Mouse (Mus musculus) hindbrain, embryonic 14.5 days (tissue): Measurements from ENCODE around the gene Abcc4. TPM values are rescaled to one million over a fixed set of nuclear protein-coding genes. Genes with fewer than 3 reads are reported as not detected.

ENCODE experiments used
- ATAC-seq: fragments of 200-750 bp; cut with Nextera tagmentation; 2 replicates; pipeline ENCODE4 v1.8.0; 2017; ENCODE audit warnings: moderate number of reproducible peaks, mild to moderate bottlenecking, moderate TSS enrichment, moderate library complexity; ENCODE audit not compliant: low FRiP score
- DNase-seq: peaks from one replicate; pipeline ENCODE4 v3.0.0-alpha.2; 2015; ENCODE audit warnings: low spot score
- H3K27ac ChIP-seq: fragments of 300-500 bp; sonication (generic); 2 replicates; pipeline ENCODE4 v1.5.1; 2014; ENCODE audit warnings: mild to moderate bottlenecking, moderate library complexity
- H3K27me3 ChIP-seq: fragments of 300-500 bp; sonication (generic); 2 replicates; pipeline ENCODE4 v1.6.1; 2014; ENCODE audit warnings: mild to moderate bottlenecking, low read length, mixed read lengths; ENCODE audit not compliant: control insufficient read depth, insufficient read depth
- H3K36me3 ChIP-seq: fragments of 300-500 bp; sonication (generic); replicated peaks from 2 replicates; pipeline ENCODE4 v1.6.1; 2014; ENCODE audit not compliant: control insufficient read depth, insufficient read depth
- H3K4me1 ChIP-seq: fragments of 300-500 bp; sonication (generic); replicated peaks from 2 replicates; pipeline ENCODE4 v1.6.1; 2014; ENCODE audit warnings: antibody characterized with exemption, low read length, mixed read lengths; ENCODE audit not compliant: control insufficient read depth, insufficient read depth
- H3K4me2 ChIP-seq: fragments of 300-500 bp; sonication (generic); replicated peaks from 2 replicates; pipeline ENCODE4 v1.6.1; 2014; ENCODE audit warnings: mild to moderate bottlenecking, moderate library complexity
- H3K4me3 ChIP-seq: fragments of 300-500 bp; sonication (generic); replicated peaks from 2 replicates; pipeline ENCODE4 v1.5.1; 2014; ENCODE audit warnings: mild to moderate bottlenecking, low read length
- H3K9ac ChIP-seq: fragments of 300-500 bp; sonication (generic); 2 replicates; pipeline ENCODE4 v1.6.1; 2014
- H3K9me3 ChIP-seq: fragments of 300-500 bp; sonication (generic); 2 replicates; pipeline ENCODE4 v1.6.1; 2016; ENCODE audit warnings: low read length; ENCODE audit not compliant: control insufficient read depth
- WGBS: fragments of 180-500 bp; shearing (Covaris S2); extraction: QIAGEN DNeasy Blood & Tissue Kit; methylation state at CpG from one replicate; pipeline ENCODE4 v1.1.7; 2014; 5-methylcytosine and 5-hydroxymethylcytosine counted together
- polyA plus RNA-seq: library from polyadenylated mRNA; unstranded; fragments of >200 nt; fragmentation: Nextera tagmentation; extraction: Ambion mirVana; gene quantifications from 2 replicates; pipeline ENCODE4 v1.2.1, GENCODE M21; 2014

Abcc4 gene
- polyA plus RNA-seq, 1 experiment from 2014 or later = 2.6 TPM

- Histone ChIP-seq H3K27me3 (peaks cover 16% of the 10 kb centered on the region), H3K27ac (no peak overlapping the region), H3K36me3 (no peaks in the 10 kb centered on the region), H3K9me3 (no peaks in the 10 kb centered on the region), H3K4me2 (peak overlapping the region; percentile 89), H3K9ac (peak overlapping the region; percentile 54; the same call in 1 of the 2 replicates), H3K4me3 (peak overlapping the region; percentile 42), H3K4me1 (0 out of 2 replicates have a peak, but pooled peaks cover 7% of the 10 kb centered on the region)
- DNase-seq (peak; percentile 65), ATAC-seq (peak; percentile 80)
- WGBS = under 1% methylated on average over 37 of the region's 37 CpGs
Observed at GRCm38 (mm10) chr14:118473831-118474193, 232.2 kb downstream of the Abcc4 start.

- no peak overlapping the region for H3K27ac ChIP-seq
- peak; percentile 61 for ATAC-seq
- DNase-seq = peak; percentile 62
Observed at GRCm38 (mm10) chr14:118473188-118473830, 232.7 kb downstream of the Abcc4 start.

DNA sequence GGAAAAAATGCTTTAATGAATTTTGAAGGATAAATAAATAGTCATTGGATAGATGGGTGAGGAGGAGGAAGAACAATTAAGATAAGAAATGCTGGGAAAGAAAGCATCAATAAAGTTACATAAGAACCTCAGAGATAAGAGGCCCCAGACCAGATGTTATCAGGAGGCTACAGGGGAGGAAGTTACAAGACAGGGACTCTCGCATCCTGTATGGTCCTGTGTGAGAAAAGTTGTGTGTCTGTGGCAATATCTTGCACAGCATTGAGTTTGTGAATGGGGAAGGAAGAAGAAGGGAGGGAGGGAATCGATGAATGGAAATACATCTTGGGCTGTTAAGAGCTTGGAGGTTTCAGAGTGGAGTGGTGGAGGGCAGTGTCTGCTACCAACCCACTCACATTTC is 240.7 kb downstream of the Abcc4 start:
- no peak for ATAC-seq
- Histone ChIP-seq H3K9ac (no peak overlapping the region), H3K27ac (no peak overlapping the region), H3K4me3 (no peak overlapping the region), H3K27me3 (no peaks in the 10 kb centered on the region), H3K36me3 (no peaks in the 10 kb centered on the region), H3K9me3 (no peaks in the 10 kb centered on the region), H3K4me2 (no peak overlapping the region), H3K4me1 (no peaks in the 10 kb centered on the region)
- DNase-seq = no peak
- 90% methylated on average over 2 of the region's 2 CpGs for WGBS

More at GRCm38 (mm10) chr14:118473188-118473830, 232.7 kb downstream of the Abcc4 start:
- H3K36me3 ChIP-seq = no peaks in the 10 kb centered on the region
- peak overlapping the region; percentile 42 for H3K4me3 ChIP-seq
- H3K9me3 ChIP-seq = no peaks in the 10 kb centered on the region
- peaks cover 16% of the 10 kb centered on the region for H3K27me3 ChIP-seq
- H3K4me2 ChIP-seq = peak overlapping the region; percentile 89
- WGBS = 6% methylated on average over 20 of the region's 20 CpGs
- H3K9ac ChIP-seq = peak overlapping the region; percentile 54; the same call in 1 of the 2 replicates
- 0 out of 2 replicates have a peak, but pooled peaks cover 7% of the 10 kb centered on the region for H3K4me1 ChIP-seq

GRCm38 (mm10) chr14:118464401-118464800 is 241.6 kb downstream of the Abcc4 start:
- 93% methylated on average over 3 of the region's 3 CpGs for WGBS

DNA sequence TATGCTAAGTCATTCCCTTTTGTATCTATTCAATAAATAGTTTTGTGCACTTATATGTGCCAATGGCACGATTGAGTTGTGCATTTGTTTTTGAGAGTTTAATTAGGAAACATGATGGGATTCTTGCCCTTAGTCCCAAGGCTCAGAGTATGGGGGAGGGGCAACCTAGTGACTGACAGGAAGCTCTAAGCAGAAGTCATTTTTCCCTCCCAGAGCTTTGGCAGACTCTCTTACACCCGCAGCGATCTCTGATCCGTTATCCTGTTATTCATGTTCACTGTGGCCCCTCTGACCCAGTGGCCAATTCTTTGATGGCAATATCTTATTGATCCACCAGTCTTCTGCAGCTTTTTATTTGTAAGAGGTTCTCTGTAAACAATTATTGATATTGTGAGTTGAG is 253.4 kb downstream of the Abcc4 start:
- Histone ChIP-seq H3K4me2 (no peak overlapping the region), H3K4me1 (no peaks in the 10 kb centered on the region), H3K36me3 (no peaks in the 10 kb centered on the region), H3K27ac (no peak overlapping the region), H3K27me3 (no peaks in the 10 kb centered on the region), H3K9ac (no peak overlapping the region), H3K4me3 (no peak overlapping the region), H3K9me3 (no peaks in the 10 kb centered on the region)
- DNase-seq (no peak), ATAC-seq (no peak)
- WGBS = 51% methylated on average over 4 of the region's 4 CpGs

More at GRCm38 (mm10) chr14:118464401-118464800, 241.6 kb downstream of the Abcc4 start:
- no peak overlapping the region for H3K4me3 ChIP-seq
- no peak overlapping the region for H3K9ac ChIP-seq
- no peaks in the 10 kb centered on the region for H3K27me3 ChIP-seq
- H3K4me2 ChIP-seq = no peak overlapping the region
- H3K36me3 ChIP-seq = no peaks in the 10 kb centered on the region
- H3K4me1 ChIP-seq = no peaks in the 10 kb centered on the region
- no peaks in the 10 kb centered on the region for H3K9me3 ChIP-seq
- ATAC-seq = no peak
- no peak for DNase-seq
- H3K27ac ChIP-seq = no peak overlapping the region

DNA sequence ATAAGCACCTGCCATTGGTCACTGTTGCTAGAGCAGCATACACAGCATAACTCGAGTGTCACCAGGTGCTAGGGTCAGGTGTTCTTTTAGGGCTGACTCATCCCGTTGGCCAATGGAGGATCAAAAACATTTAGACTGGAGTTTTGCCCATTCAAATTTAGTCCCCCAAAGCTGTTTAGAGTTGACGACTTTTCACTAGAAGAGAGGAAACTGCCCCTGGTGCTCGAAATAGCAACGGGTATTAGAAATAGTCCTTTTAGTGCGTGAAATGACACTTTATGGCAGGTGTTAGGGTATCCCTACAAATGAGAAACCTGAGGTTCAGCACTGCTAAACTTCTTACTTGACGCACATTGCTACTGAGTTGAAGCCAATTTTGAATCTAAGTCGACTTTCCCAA is 265.9 kb downstream of the Abcc4 start:
- Histone ChIP-seq H3K9ac (no peak overlapping the region), H3K27ac (no peak overlapping the region), H3K4me1 (peaks cover 22% of the 10 kb centered on the region), H3K4me2 (no peak overlapping the region), H3K4me3 (no peak overlapping the region), H3K36me3 (no peaks in the 10 kb centered on the region), H3K9me3 (no peaks in the 10 kb centered on the region), H3K27me3 (peaks cover 51% of the 10 kb centered on the region)
- ATAC-seq (no peak), DNase-seq (no peak)
- 84% methylated on average over 8 of the region's 8 CpGs for WGBS

- H3K27ac ChIP-seq = 0 out of 2 replicates have a peak overlapping the region, but pooled peaks have one; percentile 0
- DNase-seq = no peak
- no peaks in the 10 kb centered on the region for H3K9me3 ChIP-seq
- peak overlapping the region; percentile 38 for H3K4me3 ChIP-seq
- peak; percentile 73 for ATAC-seq
- H3K36me3 ChIP-seq = no peaks in the 10 kb centered on the region
- H3K27me3 ChIP-seq = peaks cover 69% of the 10 kb centered on the region
- peaks cover 22% of the 10 kb centered on the region for H3K4me1 ChIP-seq
- WGBS = under 1% methylated on average over 36 of the region's 36 CpGs
- H3K9ac ChIP-seq = peak overlapping the region; percentile 57
- H3K4me2 ChIP-seq = peak overlapping the region; percentile 76
Observed at GRCm38 (mm10) chr14:118437156-118437931, 268.7 kb downstream of the Abcc4 start.

DNA sequence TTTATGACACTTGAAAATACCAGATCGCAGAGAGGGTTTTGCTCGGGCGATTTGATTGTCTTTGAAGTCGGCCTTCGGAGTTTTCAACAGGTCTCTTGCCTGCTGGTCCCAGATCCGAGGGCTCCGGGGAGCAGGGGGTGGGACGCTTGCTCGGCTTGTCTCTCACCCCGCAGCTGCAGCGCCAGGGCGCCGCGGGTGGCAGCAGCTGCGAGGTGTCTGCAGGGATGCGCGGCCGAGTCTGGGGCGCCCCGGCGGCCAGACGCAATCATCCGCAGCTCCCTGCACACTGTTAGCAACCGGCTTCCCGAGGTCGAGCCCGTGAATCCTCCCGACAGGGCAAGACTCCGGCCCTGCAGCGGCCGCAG is 269.2 kb downstream of the Abcc4 start:
- Histone ChIP-seq H3K9me3 (no peaks in the 10 kb centered on the region), H3K4me2 (peak overlapping the region; percentile 76), H3K9ac (peak overlapping the region; percentile 57), H3K4me3 (peak overlapping the region; percentile 38), H3K4me1 (peaks cover 22% of the 10 kb centered on the region), H3K36me3 (no peaks in the 10 kb centered on the region), H3K27ac (peak overlapping the region; percentile 32; the same call in 1 of the 2 replicates), H3K27me3 (peaks cover 66% of the 10 kb centered on the region)
- WGBS = under 1% methylated on average over 31 of the region's 31 CpGs
- ATAC-seq = peak; percentile 84
- DNase-seq = no peak

DNA sequence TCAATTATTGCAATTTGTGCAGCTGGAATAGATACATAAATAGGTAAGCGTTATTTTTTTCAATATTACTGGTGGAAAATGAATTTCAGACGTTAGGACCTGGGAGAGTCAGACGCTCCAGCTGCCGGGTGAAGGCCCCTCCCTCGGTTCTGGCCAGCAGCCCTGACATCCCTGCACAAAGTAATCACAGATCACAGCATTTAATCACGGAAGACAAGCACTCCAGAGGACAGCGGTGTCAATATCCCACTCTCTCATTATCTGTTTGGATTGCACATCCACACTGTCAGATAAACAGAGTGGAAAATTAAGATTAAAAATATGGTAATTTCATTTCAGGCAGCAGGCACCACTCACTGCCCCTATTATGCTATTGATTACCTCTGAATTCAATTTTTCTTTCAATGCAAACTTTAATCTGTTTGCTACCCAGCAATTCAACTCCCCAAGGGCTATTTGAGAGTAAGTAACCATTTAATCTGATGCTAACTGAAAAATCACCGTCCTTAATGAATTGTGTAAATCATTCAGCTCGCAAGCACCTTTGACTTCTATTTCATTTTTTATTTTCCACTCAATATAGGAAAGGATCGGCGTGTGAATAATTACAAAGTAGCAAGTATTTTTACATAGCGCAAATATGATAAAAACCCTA is 270.2 kb downstream of the Abcc4 start:
- Histone ChIP-seq H3K27ac (no peak overlapping the region), H3K4me3 (no peak overlapping the region), H3K4me2 (no peak overlapping the region; the same call in 1 of the 2 replicates), H3K27me3 (peaks cover 67% of the 10 kb centered on the region), H3K9ac (no peak overlapping the region), H3K36me3 (no peaks in the 10 kb centered on the region), H3K9me3 (no peaks in the 10 kb centered on the region), H3K4me1 (peaks cover 22% of the 10 kb centered on the region)
- ATAC-seq = peak; percentile 71; the same call in 1 of the 2 replicates
- peak; percentile 51 for DNase-seq
- 13% methylated on average over 12 of the region's 12 CpGs for WGBS
